Mouse (Mus musculus) kidney, embryonic 15.5 days (tissue): ENCODE results near the gene B3gnt8. TPM values are rescaled to one million over a fixed set of nuclear protein-coding genes. Genes with fewer than 3 reads are reported as not detected.
A peak's percentile ranks its signal among the peaks of the same experiment; 100 is the strongest.

ENCODE experiments used
- ATAC-seq: fragments of 200-750 bp; cut with Nextera tagmentation; replicated peaks from 2 replicates; pipeline ENCODE4 v1.8.0; 2017; ENCODE audit warnings: moderate TSS enrichment; ENCODE audit not compliant: low FRiP score
- H3K27ac ChIP-seq: fragments of 300-500 bp; sonication (generic); 2 replicates; pipeline ENCODE4 v1.5.1; 2015; ENCODE audit warnings: mild to moderate bottlenecking, inconsistent platforms
- H3K27me3 ChIP-seq: fragments of 300-500 bp; sonication (generic); 2 replicates; pipeline ENCODE4 v1.6.1; 2015; ENCODE audit warnings: inconsistent platforms
- H3K36me3 ChIP-seq: fragments of 300-500 bp; sonication (generic); 2 replicates; pipeline ENCODE4 v1.6.1; 2015; ENCODE audit warnings: inconsistent platforms
- H3K4me1 ChIP-seq: fragments of 300-500 bp; sonication (generic); 2 replicates; pipeline ENCODE4 v1.6.1; 2015; ENCODE audit warnings: inconsistent platforms
- H3K4me2 ChIP-seq: fragments of 300-500 bp; sonication (generic); 2 replicates; pipeline ENCODE4 v1.6.1; 2015; ENCODE audit warnings: moderate library complexity, mild to moderate bottlenecking, inconsistent platforms
- H3K4me3 ChIP-seq: fragments of 300-500 bp; sonication (generic); replicated peaks from 2 replicates; pipeline ENCODE4 v1.5.1; 2015; ENCODE audit warnings: mild to moderate bottlenecking, inconsistent platforms
- H3K9ac ChIP-seq: fragments of 300-500 bp; sonication (generic); 2 replicates; pipeline ENCODE4 v1.6.1; 2015; ENCODE audit warnings: mild to moderate bottlenecking, inconsistent platforms
- H3K9me3 ChIP-seq: fragments of 300-500 bp; sonication (generic); replicated peaks from 2 replicates; pipeline ENCODE4 v1.6.1; 2016; ENCODE audit warnings: inconsistent platforms
- WGBS: fragments of 180-500 bp; shearing (Covaris S2); methylation state at CpG from one replicate; pipeline ENCODE4 v1.1.7; 2015; ENCODE audit warnings: mixed read lengths; 5-methylcytosine and 5-hydroxymethylcytosine counted together
- polyA plus RNA-seq: library from polyadenylated mRNA; unstranded; fragments of >200 nt; fragmentation: Nextera tagmentation; extraction: Ambion mirVana; gene quantifications from 2 replicates; pipeline ENCODE4 v1.2.1, GENCODE M21; 2015

Gene B3gnt8
- polyA plus RNA-seq, 1 experiment from 2014 or later, result 13.6 TPM

DNA sequence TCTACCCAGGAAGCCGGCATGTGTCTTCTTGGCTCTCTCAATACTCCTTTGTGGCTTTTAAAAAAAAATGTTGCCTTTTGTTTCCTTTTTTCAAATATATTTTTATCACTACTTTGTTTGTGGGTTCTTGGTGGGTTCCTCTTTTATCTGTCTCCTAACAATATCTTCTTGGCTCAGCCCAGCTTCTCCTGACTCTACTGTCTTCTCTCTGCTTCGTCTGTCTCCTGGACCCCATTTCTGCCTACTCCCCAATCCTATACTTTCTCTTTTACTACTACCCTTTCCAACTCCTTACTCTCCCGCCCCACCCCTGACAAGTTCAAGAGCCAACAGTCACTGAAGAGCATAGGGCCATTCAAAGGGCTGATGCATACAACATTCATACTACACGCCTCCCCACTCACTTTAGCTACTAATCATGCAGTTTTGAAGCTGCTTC, 19.8 kb upstream of the B3gnt8 start:
- Histone ChIP-seq H3K4me1 (no peaks in the 10 kb centered on the region), H3K9me3 (no peaks in the 10 kb centered on the region), H3K27me3 (peaks cover 5% of the 10 kb centered on the region; the same call in 1 of the 2 replicates), H3K4me3 (no peak overlapping the region), H3K36me3 (no peaks in the 10 kb centered on the region), H3K4me2 (no peak overlapping the region), H3K27ac (no peak overlapping the region), H3K9ac (no peak overlapping the region)
- ATAC-seq, result no peak
- 84% methylated on average over 4 of the region's 4 CpGs for WGBS

DNA sequence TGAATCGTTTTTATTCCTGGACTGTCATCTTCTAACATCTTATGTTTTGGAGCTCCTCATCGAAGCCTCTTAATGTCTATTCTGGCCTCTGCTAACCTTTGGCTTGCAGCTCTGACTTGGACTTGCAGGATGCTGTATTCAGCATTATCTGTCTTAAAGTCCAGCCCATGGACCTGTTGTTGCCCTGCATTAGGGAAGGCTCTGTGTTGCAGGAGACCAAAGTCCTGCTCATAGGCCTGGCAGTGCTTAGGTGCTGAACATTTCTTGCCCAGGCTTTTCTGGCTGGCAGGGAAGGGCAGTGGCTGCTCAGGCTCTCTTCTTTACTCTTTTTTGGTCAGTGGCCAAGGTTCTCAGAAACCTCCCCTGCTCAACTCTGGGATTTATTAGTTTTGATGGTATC, 19.3 kb upstream of the B3gnt8 start:
- no peak for ATAC-seq
- no peak overlapping the region for H3K4me2 ChIP-seq
- H3K36me3 ChIP-seq, result no peaks in the 10 kb centered on the region
- H3K27me3 ChIP-seq, result peaks cover 5% of the 10 kb centered on the region; the same call in 1 of the 2 replicates
- no peaks in the 10 kb centered on the region for H3K4me1 ChIP-seq
- H3K27ac ChIP-seq, result no peak overlapping the region
- no peak overlapping the region for H3K9ac ChIP-seq
- WGBS, result 71% methylated on average over 2 of the region's 2 CpGs
- H3K9me3 ChIP-seq, result no peaks in the 10 kb centered on the region
- no peak overlapping the region for H3K4me3 ChIP-seq

DNA sequence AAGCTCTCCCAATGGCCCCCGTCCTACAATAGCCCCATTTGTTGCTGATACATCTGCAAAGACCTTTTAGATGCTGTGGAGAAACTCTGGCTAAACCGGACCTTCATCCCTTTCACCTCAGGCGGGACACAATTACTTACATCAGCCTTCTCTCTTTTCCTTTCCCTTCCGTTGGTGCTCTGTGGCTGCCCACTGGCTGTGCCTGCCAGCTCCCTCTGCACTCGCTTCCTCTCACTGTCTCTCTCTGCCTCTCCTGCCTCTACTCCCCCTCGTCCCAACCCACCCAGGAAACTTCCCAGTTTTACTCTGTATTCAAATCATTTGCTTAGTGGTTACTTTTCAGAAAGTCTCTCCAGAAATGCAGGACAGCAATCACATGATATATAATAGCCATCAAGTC, 16.4 kb upstream of the B3gnt8 start:
- peaks cover 5% of the 10 kb centered on the region; the same call in 1 of the 2 replicates for H3K27me3 ChIP-seq
- H3K27ac ChIP-seq, result no peak overlapping the region
- 39% methylated on average over 6 of the region's 6 CpGs for WGBS
- no peak overlapping the region for H3K4me2 ChIP-seq
- no peak for ATAC-seq
- no peak overlapping the region for H3K9ac ChIP-seq
- H3K36me3 ChIP-seq, result no peaks in the 10 kb centered on the region
- H3K4me3 ChIP-seq, result no peak overlapping the region
- H3K9me3 ChIP-seq, result no peaks in the 10 kb centered on the region
- H3K4me1 ChIP-seq, result no peaks in the 10 kb centered on the region

DNA sequence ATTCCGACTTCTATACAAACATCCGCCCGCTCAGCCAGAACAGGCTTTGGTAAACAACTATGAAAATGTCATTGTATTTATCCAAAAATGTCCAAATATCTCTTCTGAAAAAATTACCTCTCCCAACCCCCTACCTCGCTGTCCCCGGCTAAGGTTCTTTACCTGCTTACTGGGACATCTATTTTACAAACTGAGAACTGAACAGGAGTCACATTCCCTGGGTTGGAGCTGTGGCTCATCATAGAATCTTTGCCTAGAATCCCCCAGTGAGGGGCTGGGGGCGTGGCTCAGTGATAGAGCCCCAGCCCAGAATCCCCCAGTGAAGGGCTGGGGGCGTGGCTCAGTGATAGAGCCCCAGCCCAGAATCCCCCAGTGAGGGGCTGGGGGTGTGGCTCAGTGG, 15.0 kb upstream of the B3gnt8 start:
- 60% methylated on average over 7 of the region's 7 CpGs for WGBS

GRCm38 (mm10) chr7:25614086-25614485, 12.4 kb upstream of the B3gnt8 start:
- WGBS, result 89% methylated on average over 5 of the region's 5 CpGs
- no peak overlapping the region for H3K4me2 ChIP-seq
- no peaks in the 10 kb centered on the region for H3K9me3 ChIP-seq
- no peak overlapping the region for H3K27ac ChIP-seq
- peaks cover 3% of the 10 kb centered on the region; the same call in 1 of the 2 replicates for H3K4me1 ChIP-seq
- H3K9ac ChIP-seq, result no peak overlapping the region
- no peak for ATAC-seq
- H3K27me3 ChIP-seq, result peaks cover 5% of the 10 kb centered on the region; the same call in 1 of the 2 replicates
- H3K36me3 ChIP-seq, result no peaks in the 10 kb centered on the region
- no peak overlapping the region for H3K4me3 ChIP-seq

More for the DNA sequence above, 15.0 kb upstream of the B3gnt8 start:
- H3K4me2 ChIP-seq, result no peak overlapping the region
- ATAC-seq, result no peak
- no peaks in the 10 kb centered on the region for H3K4me1 ChIP-seq
- no peak overlapping the region for H3K27ac ChIP-seq
- H3K9ac ChIP-seq, result no peak overlapping the region
- H3K27me3 ChIP-seq, result peaks cover 5% of the 10 kb centered on the region; the same call in 1 of the 2 replicates
- H3K4me3 ChIP-seq, result no peak overlapping the region
- no peaks in the 10 kb centered on the region for H3K9me3 ChIP-seq
- no peaks in the 10 kb centered on the region for H3K36me3 ChIP-seq

DNA sequence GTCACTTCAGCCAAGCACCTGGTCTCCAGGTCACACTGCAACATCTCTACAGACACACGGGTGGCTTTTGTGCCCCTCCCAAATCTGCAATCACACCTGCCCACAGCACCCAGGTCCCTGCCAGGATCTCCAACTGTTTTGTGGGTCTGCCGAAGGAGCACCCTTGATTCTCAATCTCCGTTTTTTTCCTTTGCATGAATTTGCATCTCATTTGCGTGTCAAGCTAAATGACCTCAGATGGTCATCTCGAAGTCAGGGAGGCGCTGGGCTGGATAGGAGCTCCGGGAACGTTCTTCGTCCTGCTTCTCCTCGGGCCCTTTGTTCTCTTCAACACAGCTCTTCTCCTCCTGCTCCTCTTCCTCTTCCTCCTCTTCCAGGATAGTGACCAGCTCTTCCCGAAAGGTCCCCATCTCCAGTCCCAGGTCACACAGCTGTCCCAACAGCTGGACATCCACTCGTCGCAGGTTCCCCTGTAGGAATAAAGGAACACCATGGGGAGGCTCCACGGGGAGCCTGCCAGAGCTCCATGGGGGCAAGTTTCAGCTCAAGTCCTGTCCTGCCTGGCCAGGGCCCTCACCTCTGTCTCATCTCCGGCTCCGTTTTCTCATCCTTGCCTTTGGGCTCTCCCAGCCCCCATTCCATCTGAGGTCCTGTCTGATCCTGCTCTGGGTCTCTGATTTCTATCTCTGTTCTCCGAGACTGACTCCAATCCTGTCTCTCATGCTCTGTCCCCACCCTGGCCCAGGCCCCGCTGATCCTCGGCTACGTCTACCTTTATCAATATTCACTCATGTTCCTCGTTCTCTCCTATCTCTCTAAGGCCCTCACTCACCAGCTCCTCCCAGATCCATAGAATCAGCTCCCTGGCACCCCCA, 11.4 kb upstream of the B3gnt8 start:
- Histone ChIP-seq H3K4me2 (no peak overlapping the region), H3K4me1 (peaks cover 9% of the 10 kb centered on the region), H3K4me3 (no peak overlapping the region), H3K27me3 (no peaks in the 10 kb centered on the region), H3K36me3 (no peaks in the 10 kb centered on the region), H3K27ac (no peak overlapping the region), H3K9ac (no peak overlapping the region), H3K9me3 (no peaks in the 10 kb centered on the region)
- WGBS, result 73% methylated on average over 21 of the region's 21 CpGs
- ATAC-seq, result no peak

- Histone ChIP-seq H3K27me3 (no peaks in the 10 kb centered on the region), H3K9me3 (no peaks in the 10 kb centered on the region), H3K27ac (no peak within 1 kb of the TSS), H3K4me3 (no peak within 1 kb of the TSS), H3K9ac (no peak within 1 kb of the TSS), H3K4me1 (peaks cover 10% of the 10 kb centered on the region), H3K36me3 (peaks cover under 1% of the 10 kb centered on the region; the same call in 1 of the 2 replicates), H3K4me2 (no peak within 1 kb of the TSS)
- WGBS, result 77% methylated on average over 5 of the region's 5 CpGs
- no peak for ATAC-seq
Measured at GRCm38 (mm10) chr7:25615706-25616011, 10.8 kb upstream of the B3gnt8 start, which contains the start of gene Erich4. Gene Erich4, minus strand, starts transcription at chr7:25615892.

DNA sequence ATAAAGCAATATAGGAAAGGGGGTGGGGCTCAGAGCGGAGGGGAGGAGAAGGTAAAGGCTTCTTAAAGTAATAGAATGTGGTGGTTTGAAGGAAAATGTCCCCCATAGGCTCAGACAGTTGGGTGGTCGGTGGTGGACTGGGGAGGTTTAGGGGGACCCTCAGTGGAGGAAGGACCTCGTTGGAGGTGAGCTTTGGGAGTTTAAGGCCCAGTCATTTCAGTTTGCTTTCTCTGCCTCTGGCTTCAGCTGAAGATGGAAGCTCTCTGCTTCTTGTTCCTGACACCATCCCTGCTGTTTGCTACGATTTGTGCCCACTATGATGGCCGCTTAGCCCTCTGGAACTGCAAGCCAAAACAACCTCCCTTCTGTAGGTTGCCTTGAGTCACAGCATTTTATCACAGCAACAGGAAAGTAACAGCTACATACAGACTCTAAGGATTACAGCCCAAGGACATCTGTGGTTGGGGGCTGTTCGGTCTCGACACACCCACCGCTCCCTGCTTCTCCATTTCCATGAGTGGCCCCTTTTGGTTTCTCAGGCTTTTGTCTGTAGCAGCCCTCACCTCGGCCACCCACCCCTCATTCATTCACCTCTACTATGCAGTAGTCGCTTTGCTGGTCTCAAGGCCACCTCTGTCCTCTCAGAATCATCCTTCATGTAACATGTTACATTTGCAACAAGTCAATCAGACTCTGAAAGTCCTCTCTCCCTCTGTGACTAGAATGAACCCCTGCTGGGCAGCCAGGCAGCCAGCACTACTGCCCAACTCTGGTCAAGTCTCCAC, 8.9 kb upstream of the B3gnt8 start:
- no peak overlapping the region for H3K4me3 ChIP-seq
- no peaks in the 10 kb centered on the region for H3K9me3 ChIP-seq
- WGBS, result 84% methylated on average over 10 of the region's 10 CpGs
- H3K4me1 ChIP-seq, result peaks cover 10% of the 10 kb centered on the region
- ATAC-seq, result no peak
- H3K27ac ChIP-seq, result no peak overlapping the region
- H3K27me3 ChIP-seq, result no peaks in the 10 kb centered on the region
- H3K36me3 ChIP-seq, result peaks cover 20% of the 10 kb centered on the region
- H3K9ac ChIP-seq, result no peak overlapping the region
- H3K4me2 ChIP-seq, result no peak overlapping the region

GRCm38 (mm10) chr7:25618865-25619721, 7.4 kb upstream of the B3gnt8 start, which contains the start of gene Dmac2:
Gene Dmac2, plus strand, starts transcription at chr7:25619414.
- ATAC-seq, result peak; percentile 93
- Histone ChIP-seq H3K9ac (peak within 1 kb of the TSS; percentile 49), H3K27me3 (no peaks in the 10 kb centered on the region), H3K4me2 (peak within 1 kb of the TSS; percentile 60), H3K4me1 (peaks cover 10% of the 10 kb centered on the region), H3K9me3 (no peaks in the 10 kb centered on the region), H3K36me3 (peaks cover 35% of the 10 kb centered on the region), H3K4me3 (peak within 1 kb of the TSS; percentile 65), H3K27ac (peak within 1 kb of the TSS; percentile 87)
- WGBS, result 1% methylated on average over 53 of the region's 53 CpGs

DNA sequence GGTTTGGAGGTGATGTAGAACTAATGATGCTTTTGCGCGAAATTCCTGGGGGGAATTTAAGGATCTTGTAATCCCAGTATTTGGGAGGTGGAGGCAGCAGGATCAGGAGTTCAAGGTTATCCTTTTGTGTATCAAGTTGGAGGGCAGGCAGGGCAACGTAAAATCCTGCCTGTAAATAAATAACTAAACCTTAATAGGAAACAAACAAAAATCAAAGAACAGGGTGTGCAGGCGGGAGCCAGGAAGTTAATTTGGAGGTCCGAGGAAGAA, 6.8 kb upstream of the B3gnt8 start:
- no peaks in the 10 kb centered on the region for H3K9me3 ChIP-seq
- 19% methylated on average over 5 of the region's 5 CpGs for WGBS
- peak overlapping the region; percentile 49 for H3K9ac ChIP-seq
- H3K4me1 ChIP-seq, result peaks cover 10% of the 10 kb centered on the region
- peak overlapping the region; percentile 65 for H3K4me3 ChIP-seq
- no peaks in the 10 kb centered on the region for H3K27me3 ChIP-seq
- no peak for ATAC-seq
- peaks cover 41% of the 10 kb centered on the region for H3K36me3 ChIP-seq
- H3K4me2 ChIP-seq, result peak overlapping the region; percentile 60
- peak overlapping the region; percentile 87 for H3K27ac ChIP-seq

DNA sequence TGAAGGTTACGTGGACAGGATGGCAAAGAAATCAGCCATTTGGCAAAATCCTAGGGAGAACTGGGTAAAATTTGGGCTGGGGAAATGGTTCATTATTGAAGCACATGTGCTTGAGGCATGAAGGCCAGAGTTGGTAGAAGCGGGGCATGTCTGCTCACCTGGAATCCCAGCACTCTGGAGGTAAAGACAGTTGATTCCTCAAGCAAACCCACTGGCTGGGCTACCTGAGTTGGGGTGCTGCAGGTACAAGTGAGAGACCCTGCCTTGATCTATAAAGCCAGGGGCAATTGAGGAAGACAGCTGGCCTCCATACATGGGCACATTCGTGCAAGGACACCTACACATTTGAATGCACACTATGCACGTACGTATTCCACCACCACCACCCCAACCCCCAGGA, 6.4 kb upstream of the B3gnt8 start:
- no peak for ATAC-seq
- Histone ChIP-seq H3K27ac (no peak overlapping the region), H3K4me2 (peak overlapping the region; percentile 60), H3K36me3 (peaks cover 45% of the 10 kb centered on the region), H3K4me3 (peak overlapping the region; percentile 65), H3K4me1 (peaks cover 10% of the 10 kb centered on the region), H3K27me3 (no peaks in the 10 kb centered on the region), H3K9me3 (no peaks in the 10 kb centered on the region), H3K9ac (peak overlapping the region; percentile 49; the same call in 1 of the 2 replicates)
- 90% methylated on average over 5 of the region's 5 CpGs for WGBS
